Mouse (Mus musculus) lung, postnatal 0 days (tissue): Measurements from ENCODE around the gene Ece1. TPM values are rescaled to one million over a fixed set of nuclear protein-coding genes. Genes with fewer than 3 reads are reported as not detected.

Source experiments
- ATAC-seq: fragments of 200-750 bp; cut with Nextera tagmentation; 2 replicates; pipeline ENCODE4 v1.8.0; 2017; ENCODE audit warnings: moderate library complexity
- DNase-seq: peaks from one replicate; pipeline ENCODE4 v3.0.0-alpha.2; 2016; ENCODE audit warnings: low spot score
- H3K27ac ChIP-seq: fragments of 300-500 bp; sonication (generic); 2 replicates; pipeline ENCODE4 v1.5.1; 2014; ENCODE audit warnings: antibody characterized with exemption, mild to moderate bottlenecking, low read length, mixed read lengths
- H3K27me3 ChIP-seq: fragments of 300-500 bp; sonication (generic); replicated peaks from 2 replicates; pipeline ENCODE4 v1.6.1; 2014; ENCODE audit warnings: low read length, mixed read lengths; ENCODE audit not compliant: insufficient read depth
- H3K36me3 ChIP-seq: fragments of 300-500 bp; sonication (generic); 2 replicates; pipeline ENCODE4 v1.6.1; 2014; ENCODE audit warnings: low read length, mixed read lengths; ENCODE audit not compliant: insufficient read depth
- H3K4me1 ChIP-seq: fragments of 300-500 bp; sonication (generic); 2 replicates; pipeline ENCODE4 v1.6.1; 2014; ENCODE audit warnings: antibody characterized with exemption, low read depth, low read length, mixed read lengths; ENCODE audit not compliant: insufficient read depth
- H3K4me2 ChIP-seq: fragments of 300-500 bp; sonication (generic); replicated peaks from 2 replicates; pipeline ENCODE4 v1.6.1; 2014; ENCODE audit warnings: low read depth, mild to moderate bottlenecking, low read length, moderate library complexity, mixed read lengths
- H3K4me3 ChIP-seq: fragments of 300-500 bp; sonication (generic); 2 replicates; pipeline ENCODE4 v1.5.1; 2014; ENCODE audit warnings: low read depth, low read length
- H3K9ac ChIP-seq: fragments of 300-500 bp; sonication (generic); replicated peaks from 2 replicates; pipeline ENCODE4 v1.6.1; 2014; ENCODE audit warnings: low read depth, mild to moderate bottlenecking
- H3K9me3 ChIP-seq: fragments of 300-500 bp; sonication (generic); 2 replicates; pipeline ENCODE4 v1.6.1; 2016; ENCODE audit warnings: low read length, mixed read lengths
- CTCF ChIP-seq: IDR thresholded peaks from 2 replicates; pipeline ENCODE4 v1.5.1; 2016; ENCODE audit warnings: antibody characterized with exemption, mild to moderate bottlenecking
- EP300 ChIP-seq: IDR thresholded peaks from 2 replicates; pipeline ENCODE4 v1.6.1; 2016; ENCODE audit warnings: antibody characterized with exemption, mild to moderate bottlenecking, control low read depth
- WGBS: fragments of 180-500 bp; shearing (Covaris S2); extraction: QIAGEN DNeasy Blood & Tissue Kit; methylation state at CpG from one replicate; pipeline ENCODE4 v1.1.7; 2014; 5-methylcytosine and 5-hydroxymethylcytosine counted together
- polyA plus RNA-seq: library from polyadenylated mRNA; unstranded; fragments of >200 nt; fragmentation: Nextera tagmentation; extraction: Ambion mirVana; gene quantifications from 2 replicates; pipeline ENCODE4 v1.2.1, GENCODE M21; 2015

Gene Ece1
- polyA plus RNA-seq, 1 experiment from 2014 or later: 80.9 TPM

GRCm38 (mm10) chr4:137904956-137905551 lies 43.0 kb downstream of the Ece1 start:
- H3K9ac ChIP-seq: no peak overlapping the region
- H3K36me3 ChIP-seq: no peaks in the 10 kb centered on the region
- no peak overlapping the region for H3K27ac ChIP-seq
- no peaks in the 10 kb centered on the region for H3K27me3 ChIP-seq
- 68% methylated on average over 13 of the region's 13 CpGs for WGBS
- no peak for DNase-seq
- no peak overlapping the region for H3K4me2 ChIP-seq
- ATAC-seq: no peak
- H3K9me3 ChIP-seq: no peaks in the 10 kb centered on the region
- TF ChIP-seq EP300 (no peak), CTCF (no peak)
- H3K4me1 ChIP-seq: peaks cover 8% of the 10 kb centered on the region; the same call in 1 of the 2 replicates
- H3K4me3 ChIP-seq: no peak overlapping the region

GRCm38 (mm10) chr4:137907979-137908378 lies 45.9 kb downstream of the Ece1 start:
- peak; percentile 63 for DNase-seq
- Histone ChIP-seq H3K9me3 (no peaks in the 10 kb centered on the region), H3K36me3 (no peaks in the 10 kb centered on the region), H3K4me3 (no peak overlapping the region), H3K9ac (no peak overlapping the region), H3K4me1 (peaks cover 8% of the 10 kb centered on the region; the same call in 1 of the 2 replicates), H3K4me2 (no peak overlapping the region), H3K27me3 (no peaks in the 10 kb centered on the region), H3K27ac (peak overlapping the region; percentile 65; the same call in 1 of the 2 replicates)
- peak; percentile 69 for ATAC-seq
- 37% methylated on average over 13 of the region's 13 CpGs for WGBS
- TF ChIP-seq EP300: peak; percentile 71
- TF ChIP-seq CTCF: no peak

GRCm38 (mm10) chr4:137908489-137908888 lies 46.5 kb downstream of the Ece1 start:
- Histone ChIP-seq H3K36me3 (no peaks in the 10 kb centered on the region), H3K4me2 (no peak overlapping the region), H3K9ac (no peak overlapping the region), H3K9me3 (no peaks in the 10 kb centered on the region), H3K4me3 (no peak overlapping the region), H3K27ac (peak overlapping the region; percentile 65; the same call in 1 of the 2 replicates), H3K4me1 (peaks cover 9% of the 10 kb centered on the region; the same call in 1 of the 2 replicates), H3K27me3 (no peaks in the 10 kb centered on the region)
- TF ChIP-seq CTCF (no peak), EP300 (no peak)
- 75% methylated on average over 7 of the region's 7 CpGs for WGBS
- DNase-seq: no peak
- ATAC-seq: peak; percentile 1; the same call in 1 of the 2 replicates

GRCm38 (mm10) chr4:137908915-137909314 lies 46.9 kb downstream of the Ece1 start:
- H3K4me3 ChIP-seq: no peak overlapping the region
- H3K27ac ChIP-seq: peak overlapping the region; percentile 65; the same call in 1 of the 2 replicates
- no peak overlapping the region for H3K9ac ChIP-seq
- ATAC-seq: peak; percentile 65
- H3K4me1 ChIP-seq: peaks cover 13% of the 10 kb centered on the region; the same call in 1 of the 2 replicates
- no peaks in the 10 kb centered on the region for H3K9me3 ChIP-seq
- TF ChIP-seq EP300: peak; percentile 58; the same call in 1 of the 2 replicates
- peak; percentile 7; the same call in 1 of the 2 replicates for TF ChIP-seq CTCF
- WGBS: 59% methylated on average over 4 of the region's 4 CpGs
- no peaks in the 10 kb centered on the region for H3K36me3 ChIP-seq
- H3K27me3 ChIP-seq: no peaks in the 10 kb centered on the region
- no peak overlapping the region for H3K4me2 ChIP-seq
- DNase-seq: peak; percentile 61

GRCm38 (mm10) chr4:137909471-137909870 lies 47.4 kb downstream of the Ece1 start:
- Histone ChIP-seq H3K9ac (no peak overlapping the region), H3K4me2 (no peak overlapping the region)
- WGBS: 30% methylated on average over 4 of the region's 4 CpGs

GRCm38 (mm10) chr4:137910382-137911009 lies 48.5 kb downstream of the Ece1 start:
- H3K9me3 ChIP-seq: no peaks in the 10 kb centered on the region
- H3K27ac ChIP-seq: no peak overlapping the region
- H3K4me2 ChIP-seq: no peak overlapping the region
- WGBS: 94% methylated on average over 5 of the region's 5 CpGs
- peaks cover 17% of the 10 kb centered on the region; the same call in 1 of the 2 replicates for H3K4me1 ChIP-seq
- H3K36me3 ChIP-seq: no peaks in the 10 kb centered on the region
- H3K9ac ChIP-seq: no peak overlapping the region
- H3K27me3 ChIP-seq: no peaks in the 10 kb centered on the region
- ATAC-seq (no peak), DNase-seq (no peak)
- H3K4me3 ChIP-seq: no peak overlapping the region
- no peak; the same call in 1 of the 2 replicates for TF ChIP-seq EP300
- TF ChIP-seq CTCF: peak; percentile 68

More at GRCm38 (mm10) chr4:137909471-137909870, 47.4 kb downstream of the Ece1 start:
- Histone ChIP-seq H3K9me3 (no peaks in the 10 kb centered on the region), H3K27me3 (no peaks in the 10 kb centered on the region), H3K36me3 (no peaks in the 10 kb centered on the region), H3K27ac (peak overlapping the region; percentile 65), H3K4me3 (no peak overlapping the region), H3K4me1 (peaks cover 17% of the 10 kb centered on the region; the same call in 1 of the 2 replicates)
- ATAC-seq: no peak
- DNase-seq: no peak
- TF ChIP-seq CTCF (no peak), EP300 (no peak)
